Comparison of ENCODE assay signal across 9 mouse cellular contexts in genomic region chr7:101421529-101421928, GRCm38 (mm10). TPM values are rescaled to one million over a fixed set of nuclear protein-coding genes. Genes with fewer than 3 reads are reported as not detected.
DNase-seq lines count a peak whose midpoint lies in the region; ATAC-seq lines count a peak whose summit lies in the region.
"Had no signal": no experiment of that assay in that cellular context is flagged by ENCODE, and none has a peak within 500 bp of the region (broad histone marks: within the 10 kb centered on the region; RNA-seq: fewer than 3 reads in every experiment).

Gene Pde2a (plus strand): TSS chr7:101421691.

- H3K27me3 ChIP-seq in limb, embryonic 13.5 days = peaks cover 37% of the 10 kb centered on the region
- H3K27me3 ChIP-seq in limb, embryonic 10.5 days (ENCODE audit: low read depth, poor library complexity, severe bottlenecking) = peaks cover 42% of the 10 kb centered on the region
- peaks cover 20% of the 10 kb centered on the region for H3K27me3 ChIP-seq in embryonic facial prominence, embryonic 12.5 days
- H3K27me3 ChIP-seq in heart, embryonic 13.5 days (replicated peaks) = peaks cover 91% of the 10 kb centered on the region
- peaks cover 12% of the 10 kb centered on the region; the same call in 1 of the 2 replicates for H3K27me3 ChIP-seq in midbrain, embryonic 14.5 days (ENCODE audit: control insufficient read depth, insufficient read depth, low read length)

- no peak for DNase-seq in limb, embryonic 10.5 days (ENCODE audit: low spot score)
- peak; percentile 73 to 76 for DNase-seq in layer of hippocampus, postnatal 25 days (ENCODE audit: extremely low spot score in 1 of 2, low spot score in 1 of 2)
- peak; percentile 80 for DNase-seq in midbrain, embryonic 14.5 days
- no peak for DNase-seq in urinary bladder, adult 18-20 months (ENCODE audit: low spot score in 2 of 2)
- DNase-seq in ovary, adult 18-20 months (ENCODE audit: low spot score) = no peak

- no peaks in the 10 kb centered on the region for H3K9me3 ChIP-seq in limb, embryonic 13.5 days
- no peaks in the 10 kb centered on the region for H3K9me3 ChIP-seq in limb, embryonic 10.5 days (replicated peaks)
- no peaks in the 10 kb centered on the region for H3K9me3 ChIP-seq in embryonic facial prominence, embryonic 12.5 days
- H3K9me3 ChIP-seq in heart, embryonic 13.5 days = no peaks in the 10 kb centered on the region
- no peaks in the 10 kb centered on the region for H3K9me3 ChIP-seq in midbrain, embryonic 14.5 days (ENCODE audit: control insufficient read depth, low read length)

- H3K4me1 ChIP-seq in limb, embryonic 13.5 days = 0 out of 2 replicates have a peak, but pooled peaks cover under 1% of the 10 kb centered on the region
- no peaks in the 10 kb centered on the region for H3K4me1 ChIP-seq in limb, embryonic 10.5 days
- H3K4me1 ChIP-seq in embryonic facial prominence, embryonic 12.5 days = no peaks in the 10 kb centered on the region
- H3K4me1 ChIP-seq in heart, embryonic 13.5 days = no peaks in the 10 kb centered on the region
- peaks cover 18% of the 10 kb centered on the region for H3K4me1 ChIP-seq in midbrain, embryonic 14.5 days (ENCODE audit: control insufficient read depth, insufficient read depth, low read length)

- H3K4me2 ChIP-seq in limb, embryonic 13.5 days (replicated peaks) = no peak within 1 kb of the TSS
- no peak within 1 kb of the TSS; the same call in 1 of the 2 replicates for H3K4me2 ChIP-seq in embryonic facial prominence, embryonic 12.5 days (replicated peaks)
- no peak within 1 kb of the TSS for H3K4me2 ChIP-seq in heart, embryonic 13.5 days
- H3K4me2 ChIP-seq in midbrain, embryonic 14.5 days (ENCODE audit: low read length) = peak within 1 kb of the TSS; percentile 55

- H3K36me3 ChIP-seq in limb, embryonic 13.5 days = no peaks in the 10 kb centered on the region
- H3K36me3 ChIP-seq in limb, embryonic 10.5 days = no peaks in the 10 kb centered on the region
- H3K36me3 ChIP-seq in embryonic facial prominence, embryonic 12.5 days = no peaks in the 10 kb centered on the region
- no peaks in the 10 kb centered on the region for H3K36me3 ChIP-seq in heart, embryonic 13.5 days
- no peaks in the 10 kb centered on the region for H3K36me3 ChIP-seq in midbrain, embryonic 14.5 days (ENCODE audit: control insufficient read depth, insufficient read depth, low read length)

- no peak within 1 kb of the TSS for H3K9ac ChIP-seq in limb, embryonic 13.5 days
- no peak within 1 kb of the TSS for H3K9ac ChIP-seq in embryonic facial prominence, embryonic 12.5 days
- H3K9ac ChIP-seq in heart, embryonic 13.5 days = no peak within 1 kb of the TSS
- H3K9ac ChIP-seq in midbrain, embryonic 14.5 days (replicated peaks; ENCODE audit: low read length) = peak within 1 kb of the TSS; percentile 59

- WGBS in limb, embryonic 13.5 days = 26% methylated on average over 6 of the region's 6 CpGs
- WGBS in limb, embryonic 10.5 days = 29% methylated on average over 6 of the region's 6 CpGs
- WGBS in embryonic facial prominence, embryonic 12.5 days = 21% methylated on average over 6 of the region's 6 CpGs
- WGBS in heart, embryonic 13.5 days = 16% methylated on average over 6 of the region's 6 CpGs
- 5% methylated on average over 6 of the region's 6 CpGs for WGBS in midbrain, embryonic 14.5 days

- H3K27ac ChIP-seq in limb, embryonic 13.5 days = no peak within 1 kb of the TSS
- no peak within 1 kb of the TSS for H3K27ac ChIP-seq in limb, embryonic 10.5 days
- no peak within 1 kb of the TSS for H3K27ac ChIP-seq in embryonic facial prominence, embryonic 12.5 days
- H3K27ac ChIP-seq in heart, embryonic 13.5 days (replicated peaks) = no peak within 1 kb of the TSS
- peak within 1 kb of the TSS; percentile 46; the same call in 1 of the 2 replicates for H3K27ac ChIP-seq in midbrain, embryonic 14.5 days (replicated peaks; ENCODE audit: low read depth, low read length)
- H3K27ac ChIP-seq: macrophage had no signal

- H3K4me3 ChIP-seq in limb, embryonic 13.5 days = no peak within 1 kb of the TSS
- no peak within 1 kb of the TSS for H3K4me3 ChIP-seq in limb, embryonic 10.5 days
- H3K4me3 ChIP-seq in embryonic facial prominence, embryonic 12.5 days = no peak within 1 kb of the TSS
- H3K4me3 ChIP-seq in heart, embryonic 13.5 days = no peak within 1 kb of the TSS
- peak within 1 kb of the TSS; percentile 30 for H3K4me3 ChIP-seq in midbrain, embryonic 14.5 days (replicated peaks; ENCODE audit: low read depth, low read length)

- no peak for ATAC-seq in limb, embryonic 13.5 days (ENCODE audit: low FRiP score, low read depth)
- no peak for ATAC-seq in embryonic facial prominence, embryonic 12.5 days (ENCODE audit: insufficient number of reproducible peaks, insufficient read depth, low FRiP score, low TSS enrichment)
- no peak for ATAC-seq in heart, embryonic 13.5 days (ENCODE audit: extremely low read depth, insufficient number of reproducible peaks, low FRiP score, low TSS enrichment)
- ATAC-seq in midbrain, embryonic 14.5 days (ENCODE audit: low FRiP score, low TSS enrichment) = peak; percentile 77

RNA-seq across cellular contexts. Expression of gene Pde2a, which starts in this region (rescaled TPM):
- 4.6 and 10.4 TPM in 2 replicates for polyA plus RNA-seq in limb, embryonic 13.5 days (2015; fragmentation: Nextera tagmentation; extraction: Ambion mirVana)
- 9.2 and 9.3 TPM in 2 replicates for polyA plus RNA-seq in limb, embryonic 10.5 days (2016; fragmentation: Nextera tagmentation; extraction: Ambion mirVana)
- polyA plus RNA-seq in embryonic facial prominence, embryonic 12.5 days (2016; fragmentation: Nextera tagmentation; extraction: Ambion mirVana) = 20.4 and 21.3 TPM in 2 replicates
- polyA plus RNA-seq in heart, embryonic 13.5 days (2015; fragmentation: Nextera tagmentation; extraction: Ambion mirVana) = 10.4 and 11.5 TPM in 2 replicates
- total RNA-seq in layer of hippocampus, postnatal 25 days (2021) = 100 to 1,000 TPM; 295 to 297 TPM
- polyA plus RNA-seq in midbrain, embryonic 14.5 days (2014; fragmentation: Nextera tagmentation; extraction: Ambion mirVana) = 23.0 and 25.7 TPM in 2 replicates

Comparison
In these comparisons a context has a peak if more than half of its experiments do, and no peak if none do; other contexts are left out.
1. DNase-seq: peak in layer of hippocampus, postnatal 25 days (2 of 2) and midbrain, embryonic 14.5 days (single experiment); none in limb, embryonic 10.5 days (single experiment), urinary bladder, adult 18-20 months (0 of 2) and ovary, adult 18-20 months (single experiment).